Mouse (Mus musculus) E14TG2a.4 (cell line): ENCODE data around the gene Spata13.

ENCODE experiments used
- CTCF ChIP-seq: conservative IDR thresholded peaks from 2 replicates; pipeline ENCODE4 v1.5.1; 2014; ENCODE audit warnings: low read length
- POU5F1 ChIP-seq: IDR thresholded peaks from 2 replicates; pipeline ENCODE4 v1.6.1; 2014; ENCODE audit warnings: low read length, borderline replicate concordance

DNA sequence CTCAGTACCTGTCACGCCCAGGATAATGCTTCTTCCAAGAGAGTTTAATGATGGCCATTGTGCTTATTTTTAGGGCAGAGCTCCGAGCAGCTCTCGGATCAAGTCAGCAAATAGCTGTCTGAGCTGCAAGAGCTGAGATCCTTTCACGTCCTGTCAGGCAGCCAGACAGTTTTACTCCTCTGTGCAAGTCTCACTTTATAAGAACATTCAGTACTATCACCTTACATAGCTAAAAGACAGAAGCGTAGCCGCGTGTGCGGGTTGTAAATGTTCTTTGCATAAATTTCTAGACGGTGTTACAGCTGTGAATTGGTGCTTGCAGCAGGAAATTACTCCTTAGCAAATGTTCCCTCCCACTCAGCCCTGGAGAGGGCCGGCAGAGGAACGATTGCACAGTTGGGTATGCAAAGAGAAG is 59.3 kb downstream of the Spata13 start:
- no peak for TF ChIP-seq CTCF
- TF ChIP-seq POU5F1: no peak
